In the genomic region with DNA sequence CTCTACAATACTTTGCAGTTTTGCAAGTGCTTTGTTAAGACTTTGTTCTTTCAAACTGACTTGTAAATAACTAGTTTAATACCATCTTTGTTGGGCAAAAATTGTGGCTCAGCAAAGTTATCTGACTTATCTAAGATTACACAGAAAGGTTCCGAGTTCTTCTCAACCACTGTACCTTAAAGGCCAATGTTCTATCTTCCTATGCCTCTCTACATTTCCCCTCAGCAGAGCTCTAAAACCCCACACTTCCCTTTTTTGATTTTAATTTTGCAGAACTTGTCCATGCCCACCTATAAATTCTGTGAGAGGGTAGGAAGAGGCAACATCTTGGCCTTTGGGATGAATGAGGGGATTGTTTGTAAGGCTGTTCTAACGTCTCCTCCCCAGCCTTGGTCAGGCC, we compare ENCODE assay signal across 30 mouse cellular contexts. TPM values are rescaled to one million over a fixed set of nuclear protein-coding genes. Genes with fewer than 3 reads are reported as not detected.
"Had no signal": no experiment of that assay in that cellular context is flagged by ENCODE, and none has a peak within 500 bp of the region (broad histone marks: within the 10 kb centered on the region; RNA-seq: fewer than 3 reads in every experiment).

No protein-coding gene starts in this region.

- H3K4me3 ChIP-seq: layer of hippocampus, adult 2 months; limb, embryonic 10.5 days; limb, embryonic 13.5 days; liver, embryonic 12.5 days; liver, embryonic 15.5 days; lung, embryonic 15.5 days; midbrain, embryonic 12.5 days; midbrain, embryonic 15.5 days; myocyte; neural tube, embryonic 13.5 days had no signal

- DNase-seq: kidney, postnatal 25 days; layer of hippocampus, adult 9-11 months; liver; lung, adult 18-20 months; lung, postnatal 10 days; lung, postnatal 36 days; retina, postnatal 1 day; right cerebral cortex, postnatal 4 days; thymus, adult 2 months; thymus, postnatal 14 days; thymus, postnatal 4 days had no signal

- H3K4me1 ChIP-seq: limb, embryonic 10.5 days; limb, embryonic 13.5 days; liver, embryonic 15.5 days; lung, embryonic 15.5 days; midbrain, embryonic 12.5 days; midbrain, embryonic 15.5 days; neural tube, embryonic 13.5 days had no signal

- H3K27me3 ChIP-seq: liver, embryonic 15.5 days; lung, embryonic 15.5 days; midbrain, embryonic 15.5 days had no signal

- H3K27ac ChIP-seq: kidney, postnatal 0 days; layer of hippocampus, adult 2 months; limb, embryonic 10.5 days; limb, embryonic 13.5 days; liver, embryonic 12.5 days; liver, embryonic 15.5 days; lung, embryonic 15.5 days; midbrain, embryonic 12.5 days; midbrain, embryonic 15.5 days; neural tube, embryonic 13.5 days; stomach, postnatal 0 days had no signal

- ATAC-seq: liver, embryonic 12.5 days; midbrain, embryonic 15.5 days had no signal

RNA-seq across cellular contexts. Expression of gene Olfr543, which starts 47.1 kb away (rescaled TPM):
- total RNA-seq: layer of hippocampus, adult 2 months; layer of hippocampus, postnatal 25 days; left cerebral cortex, adult 18-20 months; left cerebral cortex, postnatal 25 days; neutrophil, adult 5-6 weeks had no signal
- polyA plus RNA-seq: kidney, postnatal 0 days; large intestine, adult 2 months; myocyte; stomach, postnatal 0 days; thymus, adult 2 months had no signal

RNA-seq across cellular contexts. Expression of gene Olfr544, which starts 53.8 kb away (rescaled TPM):
- total RNA-seq: layer of hippocampus, adult 2 months; layer of hippocampus, postnatal 25 days; left cerebral cortex, adult 18-20 months; left cerebral cortex, postnatal 25 days; neutrophil, adult 5-6 weeks had no signal
- polyA plus RNA-seq: kidney, embryonic 14.5 days; large intestine, adult 2 months; myocyte; neural tube, embryonic 13.5 days; stomach, embryonic 14.5 days; stomach, postnatal 0 days; thymus, adult 2 months had no signal
